Mouse (Mus musculus) heart, embryonic 11.5 days (tissue): ENCODE measurements at regions not wholly inside any gene's neighbourhood (a gene's known extent, or its start where the extent isn't known, plus 50 kb on each side); places are given as distances from the start of the nearest gene placed in this dataset.

ENCODE experiments used
- ATAC-seq: fragments of 200-750 bp; cut with Nextera tagmentation; replicated peaks from 2 replicates; pipeline ENCODE4 v1.8.0; 2017; ENCODE audit warnings: moderate library complexity; ENCODE audit not compliant: insufficient number of reproducible peaks, low FRiP score, low TSS enrichment
- H3K27ac ChIP-seq: fragments of 300-500 bp; sonication (generic); 2 replicates; pipeline ENCODE4 v1.5.1; 2014; ENCODE audit warnings: mild to moderate bottlenecking, low read depth, low read length
- H3K27me3 ChIP-seq: fragments of 300-500 bp; sonication (generic); 2 replicates; pipeline ENCODE4 v1.6.1; 2014; ENCODE audit warnings: mild to moderate bottlenecking, low read length, mixed read lengths; ENCODE audit not compliant: control insufficient read depth, insufficient read depth
- H3K36me3 ChIP-seq: fragments of 300-500 bp; sonication (generic); 2 replicates; pipeline ENCODE4 v1.6.1; 2014; ENCODE audit warnings: mild to moderate bottlenecking, low read length, moderate library complexity, mixed read lengths; ENCODE audit not compliant: control insufficient read depth, insufficient read depth
- H3K4me1 ChIP-seq: fragments of 300-500 bp; sonication (generic); 2 replicates; pipeline ENCODE4 v1.6.1; 2014; ENCODE audit warnings: low read length; ENCODE audit not compliant: control insufficient read depth, insufficient read depth
- H3K4me2 ChIP-seq: fragments of 300-500 bp; sonication (generic); 2 replicates; pipeline ENCODE4 v1.6.1; 2014; ENCODE audit warnings: mild to moderate bottlenecking, moderate library complexity
- H3K4me3 ChIP-seq: fragments of 300-500 bp; sonication (generic); 2 replicates; pipeline ENCODE4 v1.5.1; 2014; ENCODE audit warnings: low read depth, low read length
- H3K9ac ChIP-seq: fragments of 300-500 bp; sonication (generic); 2 replicates; pipeline ENCODE4 v1.6.1; 2014; ENCODE audit warnings: mild to moderate bottlenecking, low read depth, low read length, moderate library complexity
- H3K9me3 ChIP-seq: fragments of 300-500 bp; sonication (generic); replicated peaks from 2 replicates; pipeline ENCODE4 v1.6.1; 2016; ENCODE audit warnings: low read length; ENCODE audit not compliant: control insufficient read depth
- WGBS: fragments of 180-500 bp; shearing (Covaris S2); extraction: QIAGEN DNeasy Blood & Tissue Kit; methylation state at CpG from one replicate; pipeline ENCODE4 v1.1.7; 2014; ENCODE audit not compliant: insufficient replicate concordance; 5-methylcytosine and 5-hydroxymethylcytosine counted together

GRCm38 (mm10) chr11:31520909-31521308 is 150.8 kb downstream of the Bod1 start:
- ATAC-seq, result no peak
- Histone ChIP-seq H3K27ac (no peak overlapping the region), H3K9me3 (no peaks in the 10 kb centered on the region), H3K4me2 (no peak overlapping the region), H3K9ac (no peak overlapping the region), H3K4me1 (peaks cover 3% of the 10 kb centered on the region; the same call in 1 of the 2 replicates), H3K36me3 (no peaks in the 10 kb centered on the region), H3K4me3 (no peak overlapping the region), H3K27me3 (no peaks in the 10 kb centered on the region)
- 55% methylated on average over 4 of the region's 4 CpGs for WGBS

DNA sequence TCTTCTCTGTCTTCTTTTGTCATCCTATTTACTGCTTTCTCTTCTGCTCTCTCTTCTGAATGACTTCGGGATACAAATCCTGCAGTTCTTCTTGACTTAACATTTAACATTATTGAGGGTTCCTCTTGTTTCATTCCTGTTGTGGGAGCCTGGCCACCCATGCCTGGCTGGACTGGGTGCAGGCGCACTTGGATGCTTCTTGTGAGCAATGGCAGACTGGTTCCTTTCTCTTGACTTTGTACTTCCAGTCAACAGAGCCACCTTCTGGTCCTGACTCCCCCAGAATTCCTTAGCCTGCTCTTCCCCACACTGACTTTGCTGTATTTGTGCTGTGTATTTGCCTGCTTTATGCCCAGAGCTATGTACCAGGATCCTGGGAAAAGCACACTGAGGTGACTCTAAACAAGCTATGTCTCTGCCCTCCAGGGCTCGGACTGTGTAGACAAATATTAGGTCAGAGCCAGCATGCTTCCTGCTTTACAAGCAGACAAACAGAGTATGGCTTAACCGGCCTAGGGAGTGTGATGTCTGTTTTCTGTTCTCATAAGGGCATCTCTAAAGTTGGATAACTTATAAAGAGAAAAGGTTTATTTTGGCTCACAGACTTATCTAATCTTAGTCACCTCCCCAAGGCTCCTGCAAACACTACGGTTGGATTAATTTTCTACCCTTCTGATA is 133.5 kb upstream of the Stc2 start:
- H3K36me3 ChIP-seq, result no peaks in the 10 kb centered on the region
- no peak overlapping the region for H3K4me2 ChIP-seq
- 59% methylated on average over 5 of the region's 5 CpGs for WGBS

GRCm38 (mm10) chr11:31485429-31485828 is 115.6 kb upstream of the Stc2 start:
- WGBS, result 43% methylated on average over 4 of the region's 4 CpGs
- Histone ChIP-seq H3K4me3 (no peak overlapping the region), H3K27ac (no peak overlapping the region), H3K4me2 (no peak overlapping the region), H3K9ac (no peak overlapping the region), H3K36me3 (no peaks in the 10 kb centered on the region), H3K9me3 (no peaks in the 10 kb centered on the region), H3K27me3 (no peaks in the 10 kb centered on the region), H3K4me1 (no peaks in the 10 kb centered on the region)
- no peak for ATAC-seq

More for the DNA sequence above, 133.5 kb upstream of the Stc2 start:
- ATAC-seq, result no peak
- Histone ChIP-seq H3K4me3 (no peak overlapping the region), H3K4me1 (no peaks in the 10 kb centered on the region), H3K9ac (no peak overlapping the region), H3K9me3 (no peaks in the 10 kb centered on the region), H3K27me3 (no peaks in the 10 kb centered on the region), H3K27ac (no peak overlapping the region)

DNA sequence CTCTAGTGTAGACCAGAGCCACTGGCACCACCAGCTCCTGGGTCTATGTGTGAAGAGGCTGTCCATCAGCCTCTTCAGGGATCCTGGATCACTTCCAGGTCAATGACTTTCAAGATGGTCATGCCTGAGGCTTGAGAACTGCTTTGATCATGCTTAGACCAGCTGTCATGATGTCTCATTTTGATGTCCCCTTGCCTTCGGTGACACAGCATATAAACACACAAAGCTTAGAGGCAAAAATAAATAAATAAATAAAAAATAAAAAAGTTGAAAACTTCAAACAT is 111.1 kb upstream of the Stc2 start:
- Histone ChIP-seq H3K4me3 (no peak overlapping the region), H3K4me1 (no peaks in the 10 kb centered on the region), H3K27ac (no peak overlapping the region), H3K9ac (no peak overlapping the region), H3K27me3 (no peaks in the 10 kb centered on the region), H3K4me2 (no peak overlapping the region), H3K9me3 (no peaks in the 10 kb centered on the region), H3K36me3 (no peaks in the 10 kb centered on the region)
- ATAC-seq, result no peak
- 64% methylated on average over 1 of the region's 1 CpGs for WGBS

DNA sequence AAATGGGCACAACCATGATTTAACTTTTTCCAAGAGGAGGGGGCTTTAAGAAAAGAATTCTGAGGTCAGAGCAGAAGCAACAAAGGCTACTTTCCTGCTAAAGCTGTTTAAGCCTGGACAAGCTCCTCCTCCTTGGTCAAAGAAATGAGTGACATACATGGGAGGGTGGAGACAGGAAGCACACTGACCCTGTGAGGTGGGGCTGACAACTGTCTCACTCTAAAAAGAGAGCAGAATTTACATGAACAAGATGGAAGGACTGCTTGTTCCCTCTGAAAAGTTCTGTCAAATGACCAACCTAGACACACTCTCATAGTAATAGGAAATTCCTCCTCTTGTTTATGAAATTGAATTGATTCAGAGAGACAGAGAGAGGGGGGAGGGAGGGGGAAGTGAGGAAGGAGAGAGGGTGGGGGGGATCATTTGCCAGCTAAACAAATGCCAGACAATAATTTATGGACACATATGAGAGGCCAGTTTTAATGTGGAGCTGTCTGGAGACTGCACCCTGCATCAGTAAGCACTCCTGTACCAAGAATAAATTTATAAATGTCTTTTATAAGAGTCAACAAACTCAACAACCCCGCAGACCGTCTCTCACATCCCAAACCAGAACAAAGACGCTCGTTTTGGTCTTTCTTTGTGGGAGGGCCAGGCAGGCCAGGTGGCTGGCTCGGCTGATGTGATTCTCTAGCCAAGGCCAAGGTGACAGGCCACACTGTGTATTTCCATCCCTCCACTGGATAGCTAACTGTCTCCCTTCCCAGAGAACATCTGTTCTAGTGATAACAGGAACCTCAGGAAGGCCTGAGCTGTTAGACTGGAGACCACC is 110.6 kb upstream of the Stc2 start:
- no peak overlapping the region for H3K9ac ChIP-seq
- H3K27me3 ChIP-seq, result no peaks in the 10 kb centered on the region
- no peaks in the 10 kb centered on the region for H3K4me1 ChIP-seq
- H3K4me2 ChIP-seq, result no peak overlapping the region
- H3K9me3 ChIP-seq, result no peaks in the 10 kb centered on the region
- ATAC-seq, result no peak
- H3K36me3 ChIP-seq, result no peaks in the 10 kb centered on the region
- no peak overlapping the region for H3K27ac ChIP-seq
- 66% methylated on average over 5 of the region's 5 CpGs for WGBS
- H3K4me3 ChIP-seq, result no peak overlapping the region

DNA sequence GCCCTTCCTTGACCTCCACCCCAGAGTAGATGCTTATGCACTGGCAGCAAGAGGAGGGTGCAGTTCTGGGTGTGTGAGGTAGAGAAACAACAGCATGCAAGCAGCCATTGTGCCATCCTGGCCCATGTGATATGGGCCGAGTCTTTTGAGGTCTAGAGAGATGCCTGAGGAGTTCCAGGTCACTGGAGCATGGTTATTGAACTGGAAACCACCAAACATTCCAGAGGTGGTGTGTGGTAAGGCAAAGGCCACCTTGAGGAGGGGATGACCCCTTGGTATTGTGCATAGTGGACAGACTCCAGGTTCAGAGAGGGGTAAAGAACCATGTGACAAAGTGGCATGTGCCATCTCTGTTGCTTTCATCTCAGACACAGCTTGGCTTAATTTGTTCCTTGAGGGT is 107.9 kb upstream of the Stc2 start:
- H3K27me3 ChIP-seq, result no peaks in the 10 kb centered on the region
- 60% methylated on average over 1 of the region's 1 CpGs for whole genome bisulfite sequencing
- no peak overlapping the region for H3K4me3 ChIP-seq
- H3K27ac ChIP-seq, result no peak overlapping the region
- no peak overlapping the region for H3K9ac ChIP-seq
- no peaks in the 10 kb centered on the region for H3K9me3 ChIP-seq
- no peak overlapping the region for H3K4me2 ChIP-seq
- no peak for ATAC-seq
- no peaks in the 10 kb centered on the region for H3K36me3 ChIP-seq
- no peaks in the 10 kb centered on the region for H3K4me1 ChIP-seq

DNA sequence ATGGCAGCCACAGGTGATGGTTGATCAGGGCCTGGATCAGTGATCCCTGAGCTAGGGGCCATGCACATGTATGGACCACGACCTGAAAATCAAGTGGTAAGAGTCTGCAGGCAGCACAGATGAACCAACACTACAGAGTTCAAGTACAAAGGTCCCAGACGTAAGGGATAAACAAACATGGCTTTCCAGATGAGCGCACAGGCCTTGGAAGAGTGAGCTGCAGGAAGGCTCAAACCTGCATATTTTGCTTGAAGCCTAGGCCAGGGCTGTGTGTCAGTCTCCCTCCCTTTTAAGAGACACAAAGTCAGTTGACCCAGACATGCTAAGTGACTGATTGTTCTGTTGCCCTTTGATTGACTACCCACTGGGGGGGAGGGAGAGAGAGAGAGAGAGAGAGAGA is 107.2 kb upstream of the Stc2 start:
- no peak overlapping the region for H3K4me3 ChIP-seq
- H3K4me2 ChIP-seq, result no peak overlapping the region
- H3K9ac ChIP-seq, result no peak overlapping the region
- WGBS, result 72% methylated on average over 3 of the region's 3 CpGs
- H3K27me3 ChIP-seq, result no peaks in the 10 kb centered on the region
- ATAC-seq, result no peak
- no peaks in the 10 kb centered on the region for H3K9me3 ChIP-seq
- H3K4me1 ChIP-seq, result no peaks in the 10 kb centered on the region
- H3K36me3 ChIP-seq, result no peaks in the 10 kb centered on the region
- no peak overlapping the region for H3K27ac ChIP-seq

- no peak overlapping the region for H3K9ac ChIP-seq
- no peak overlapping the region for H3K4me3 ChIP-seq
- H3K4me1 ChIP-seq, result no peaks in the 10 kb centered on the region
- H3K27ac ChIP-seq, result no peak overlapping the region
- no peak overlapping the region for H3K4me2 ChIP-seq
- H3K27me3 ChIP-seq, result no peaks in the 10 kb centered on the region
- no peaks in the 10 kb centered on the region for H3K9me3 ChIP-seq
- no peaks in the 10 kb centered on the region for H3K36me3 ChIP-seq
- ATAC-seq, result no peak
- 76% methylated on average over 4 of the region's 4 CpGs for WGBS
Measured at GRCm38 (mm10) chr11:31473017-31473416, 103.1 kb upstream of the Stc2 start.
